Mouse (Mus musculus) embryonic fibroblast, embryonic 13.5 days (primary cell): ENCODE results near the gene Srsf4.

Source experiments
- CTCF ChIP-seq: IDR thresholded peaks from 2 replicates; pipeline ENCODE4 v1.5.1; 2011; ENCODE audit warnings: mild to moderate bottlenecking, control low read depth, low read length, moderate library complexity, borderline replicate concordance; ENCODE audit not compliant: insufficient read depth
- POLR2A ChIP-seq: IDR thresholded peaks from 2 replicates; pipeline ENCODE4 v1.6.1; 2011; ENCODE audit warnings: low read depth, mild to moderate bottlenecking, control low read depth, low read length, moderate library complexity

DNA sequence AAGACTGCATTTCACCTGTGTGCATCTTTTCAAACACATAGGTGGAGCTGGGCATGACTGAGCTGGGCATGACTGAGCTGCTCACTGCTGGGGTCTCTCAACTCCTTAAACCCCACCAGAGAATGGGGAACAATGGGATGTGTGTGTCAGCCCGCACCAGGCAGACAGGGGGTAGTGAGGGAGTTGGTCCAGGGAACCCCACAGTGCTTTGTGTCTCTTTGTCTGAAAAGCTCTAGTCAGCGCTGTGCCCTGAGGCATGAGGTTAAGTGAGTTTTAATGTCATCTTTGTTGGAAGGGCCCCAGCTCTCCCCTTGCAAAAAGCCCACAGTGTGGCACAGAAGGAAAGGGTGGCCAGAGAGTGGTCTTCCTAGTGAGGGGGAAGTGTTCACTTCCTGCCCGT lies 48.5 kb upstream of the Srsf4 start:
- TF ChIP-seq POLR2A, result no peak
- TF ChIP-seq CTCF, result no peak
